Mouse (Mus musculus): ENCODE results near the gene Zswim9. TPM values are rescaled to one million over a fixed set of nuclear protein-coding genes. Genes with fewer than 3 reads are reported as not detected.

Zswim9 gene
- polyA plus RNA-seq, 1 experiment from 2014 or later = 11.6 TPM

GRCm38 (mm10) chr7:13302780-13303179, 24.3 kb upstream of the Zswim9 start:
- Histone ChIP-seq H3K4me2 (replicated peaks; ENCODE audit: low read depth, low read length) (no peak overlapping the region), H3K9me3 (ENCODE audit: control insufficient read depth, low read depth, low read length) (no peaks in the 10 kb centered on the region), H3K9ac (replicated peaks; ENCODE audit: low read depth, low read length) (no peak overlapping the region), H3K4me1 (ENCODE audit: control insufficient read depth, insufficient read depth, low read length) (no peaks in the 10 kb centered on the region), H3K4me3 (ENCODE audit: low read depth, low read length) (no peak overlapping the region), H3K27me3 (ENCODE audit: control insufficient read depth, insufficient read depth, low read length) (no peaks in the 10 kb centered on the region), H3K36me3 (ENCODE audit: control insufficient read depth, insufficient read depth, low read length) (peaks cover 53% of the 10 kb centered on the region), H3K27ac (ENCODE audit: low read length) (no peak overlapping the region)
- WGBS = 87% methylated on average over 2 of the region's 2 CpGs
- no peak for ATAC-seq (ENCODE audit: insufficient number of reproducible peaks, insufficient read depth, low FRiP score, low read depth)

- H3K27me3 ChIP-seq (ENCODE audit: control insufficient read depth, insufficient read depth, low read length) = no peaks in the 10 kb centered on the region
- H3K4me2 ChIP-seq (replicated peaks; ENCODE audit: low read depth, low read length) = no peak overlapping the region
- H3K4me1 ChIP-seq (ENCODE audit: control insufficient read depth, insufficient read depth, low read length) = no peaks in the 10 kb centered on the region
- H3K27ac ChIP-seq (ENCODE audit: low read length) = no peak overlapping the region
- H3K9ac ChIP-seq (replicated peaks; ENCODE audit: low read depth, low read length) = no peak overlapping the region
- ATAC-seq (ENCODE audit: insufficient number of reproducible peaks, insufficient read depth, low FRiP score, low read depth) = no peak
- H3K9me3 ChIP-seq (ENCODE audit: control insufficient read depth, low read depth, low read length) = no peaks in the 10 kb centered on the region
- no peak overlapping the region for H3K4me3 ChIP-seq (ENCODE audit: low read depth, low read length)
- 95% methylated on average over 1 of the region's 1 CpGs for WGBS
- peaks cover 54% of the 10 kb centered on the region for H3K36me3 ChIP-seq (ENCODE audit: control insufficient read depth, insufficient read depth, low read length)
Observed at GRCm38 (mm10) chr7:13301643-13302042, 23.1 kb upstream of the Zswim9 start.

GRCm38 (mm10) chr7:13298821-13299220, 20.3 kb upstream of the Zswim9 start:
- Histone ChIP-seq H3K9ac (replicated peaks; ENCODE audit: low read depth, low read length) (no peak overlapping the region), H3K36me3 (ENCODE audit: control insufficient read depth, insufficient read depth, low read length) (peaks cover 61% of the 10 kb centered on the region), H3K4me3 (ENCODE audit: low read depth, low read length) (no peak overlapping the region), H3K27me3 (ENCODE audit: control insufficient read depth, insufficient read depth, low read length) (no peaks in the 10 kb centered on the region), H3K9me3 (ENCODE audit: control insufficient read depth, low read depth, low read length) (no peaks in the 10 kb centered on the region), H3K27ac (ENCODE audit: low read length) (no peak overlapping the region), H3K4me1 (ENCODE audit: control insufficient read depth, insufficient read depth, low read length) (no peaks in the 10 kb centered on the region), H3K4me2 (replicated peaks; ENCODE audit: low read depth, low read length) (no peak overlapping the region)
- 93% methylated on average over 5 of the region's 5 CpGs for WGBS
- ATAC-seq (ENCODE audit: insufficient number of reproducible peaks, insufficient read depth, low FRiP score, low read depth) = no peak

DNA sequence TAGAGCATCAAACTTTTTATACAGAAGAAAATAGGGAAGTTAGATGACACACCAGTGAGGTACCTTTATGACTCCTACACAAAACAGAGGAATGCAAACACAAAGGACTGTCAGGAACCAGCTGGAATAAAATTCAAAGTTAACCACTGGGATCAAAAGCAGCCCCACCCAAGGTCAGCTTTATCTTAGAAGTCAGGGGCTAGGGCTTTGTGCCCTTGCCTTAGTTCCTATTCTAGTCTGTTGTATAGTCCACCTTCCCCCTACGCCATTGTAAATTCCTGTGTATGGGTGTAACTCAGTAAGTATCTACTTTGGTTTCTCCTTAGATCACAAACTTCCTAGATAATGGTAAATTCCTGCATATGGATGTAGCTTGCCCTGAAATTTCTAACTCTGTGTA, 19.1 kb upstream of the Zswim9 start:
- no peaks in the 10 kb centered on the region for H3K4me1 ChIP-seq (ENCODE audit: control insufficient read depth, insufficient read depth, low read length)
- no peak overlapping the region for H3K27ac ChIP-seq (ENCODE audit: low read length)
- 68% methylated on average over 1 of the region's 1 CpGs for WGBS
- peaks cover 57% of the 10 kb centered on the region; the same call in 1 of the 2 replicates for H3K36me3 ChIP-seq (ENCODE audit: control insufficient read depth, insufficient read depth, low read length)
- no peak overlapping the region for H3K4me2 ChIP-seq (replicated peaks; ENCODE audit: low read depth, low read length)
- no peaks in the 10 kb centered on the region for H3K9me3 ChIP-seq (ENCODE audit: control insufficient read depth, low read depth, low read length)
- ATAC-seq (ENCODE audit: insufficient number of reproducible peaks, insufficient read depth, low FRiP score, low read depth) = no peak
- no peak overlapping the region for H3K4me3 ChIP-seq (ENCODE audit: low read depth, low read length)
- no peaks in the 10 kb centered on the region for H3K27me3 ChIP-seq (ENCODE audit: control insufficient read depth, insufficient read depth, low read length)
- H3K9ac ChIP-seq (replicated peaks; ENCODE audit: low read depth, low read length) = no peak overlapping the region

- no peaks in the 10 kb centered on the region for H3K9me3 ChIP-seq (ENCODE audit: control insufficient read depth, low read depth, low read length)
- H3K36me3 ChIP-seq (ENCODE audit: control insufficient read depth, insufficient read depth, low read length) = peaks cover 52% of the 10 kb centered on the region; the same call in 1 of the 2 replicates
- ATAC-seq (ENCODE audit: insufficient number of reproducible peaks, insufficient read depth, low FRiP score, low read depth) = no peak
- no peak overlapping the region for H3K27ac ChIP-seq (ENCODE audit: low read length)
- no peaks in the 10 kb centered on the region for H3K4me1 ChIP-seq (ENCODE audit: control insufficient read depth, insufficient read depth, low read length)
- H3K9ac ChIP-seq (replicated peaks; ENCODE audit: low read depth, low read length) = no peak overlapping the region
- H3K4me3 ChIP-seq (ENCODE audit: low read depth, low read length) = no peak overlapping the region
- no peak overlapping the region for H3K4me2 ChIP-seq (replicated peaks; ENCODE audit: low read depth, low read length)
- no peaks in the 10 kb centered on the region for H3K27me3 ChIP-seq (ENCODE audit: control insufficient read depth, insufficient read depth, low read length)
- WGBS = 93% methylated on average over 7 of the region's 7 CpGs
Observed at GRCm38 (mm10) chr7:13295256-13295655, 16.7 kb upstream of the Zswim9 start.

DNA sequence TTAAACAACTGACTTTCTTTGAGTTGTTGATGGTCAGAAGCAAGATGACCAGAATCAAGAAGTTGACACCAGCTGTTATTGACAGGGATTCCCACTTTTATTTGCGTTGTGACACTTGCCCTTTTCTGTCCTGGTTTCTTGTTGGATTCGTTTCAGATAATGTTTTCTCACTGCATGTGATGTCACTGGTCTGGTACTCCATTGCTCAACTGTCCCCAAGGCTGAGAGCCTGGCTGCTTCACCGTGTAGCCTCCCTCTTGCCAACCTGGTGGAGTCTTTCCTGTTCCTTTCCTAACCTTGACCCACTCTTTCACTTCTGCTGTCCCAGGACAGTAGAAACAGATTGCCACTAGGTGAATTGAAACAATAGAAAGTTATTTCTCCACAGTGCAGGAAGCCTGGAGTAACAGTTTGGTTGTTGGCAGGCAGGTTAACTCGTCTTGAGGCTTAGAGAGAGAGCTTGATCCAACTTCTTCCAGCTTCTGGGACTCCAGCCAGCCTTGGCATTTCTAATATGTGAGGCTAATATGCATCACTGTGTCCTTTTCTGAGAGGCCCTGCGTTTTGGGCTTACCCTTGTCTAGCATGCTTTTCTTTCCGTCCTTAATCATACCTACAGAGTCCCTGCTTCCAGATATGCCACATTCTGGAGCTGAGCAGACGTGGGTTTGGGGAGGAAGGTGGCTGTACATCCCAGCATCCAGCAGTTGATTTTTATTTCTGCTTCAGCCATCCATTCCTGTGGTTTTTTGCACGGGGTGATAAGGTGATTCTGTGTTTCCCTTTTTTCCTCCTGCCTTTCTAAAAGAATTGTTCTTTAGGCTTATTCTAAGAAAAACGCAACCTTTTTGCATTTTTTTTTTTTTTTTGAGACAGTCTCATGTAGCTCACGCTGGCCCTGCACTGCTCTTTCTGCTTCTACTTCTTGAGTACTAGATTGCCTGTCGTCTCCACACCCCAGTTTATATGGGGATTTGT, 15.6 kb upstream of the Zswim9 start:
- WGBS = 83% methylated on average over 11 of the region's 11 CpGs
- ATAC-seq (ENCODE audit: insufficient number of reproducible peaks, insufficient read depth, low FRiP score, low read depth) = no peak
- H3K27ac ChIP-seq (ENCODE audit: low read length) = no peak overlapping the region
- H3K36me3 ChIP-seq (ENCODE audit: control insufficient read depth, insufficient read depth, low read length) = peaks cover 59% of the 10 kb centered on the region; the same call in 1 of the 2 replicates
- no peaks in the 10 kb centered on the region for H3K4me1 ChIP-seq (ENCODE audit: control insufficient read depth, insufficient read depth, low read length)
- H3K4me2 ChIP-seq (replicated peaks; ENCODE audit: low read depth, low read length) = no peak overlapping the region
- H3K9me3 ChIP-seq (ENCODE audit: control insufficient read depth, low read depth, low read length) = no peaks in the 10 kb centered on the region
- H3K27me3 ChIP-seq (ENCODE audit: control insufficient read depth, insufficient read depth, low read length) = no peaks in the 10 kb centered on the region
- H3K9ac ChIP-seq (replicated peaks; ENCODE audit: low read depth, low read length) = no peak overlapping the region
- H3K4me3 ChIP-seq (ENCODE audit: low read depth, low read length) = no peak overlapping the region

DNA sequence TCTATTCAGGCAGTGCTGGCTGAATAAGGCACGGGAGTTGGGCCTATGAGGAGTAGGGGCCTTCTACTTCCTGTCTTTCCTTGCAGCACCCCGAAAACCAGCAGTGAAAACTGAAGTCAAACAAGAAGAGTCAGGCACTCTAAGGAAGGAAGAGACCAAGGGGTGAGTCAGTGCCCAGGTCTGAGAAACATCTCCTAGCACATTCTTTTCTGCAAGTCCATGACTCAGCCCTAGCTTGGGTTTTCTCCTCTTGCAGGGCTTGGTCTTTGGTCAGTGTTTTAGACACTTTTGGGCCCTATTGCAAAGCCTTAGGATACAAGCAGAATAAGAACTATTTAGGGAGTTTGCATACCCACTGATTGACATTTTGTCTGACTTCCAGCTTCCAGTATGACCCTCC, 12.8 kb upstream of the Zswim9 start:
- Histone ChIP-seq H3K4me3 (ENCODE audit: low read depth, low read length) (no peak overlapping the region), H3K27me3 (ENCODE audit: control insufficient read depth, insufficient read depth, low read length) (no peaks in the 10 kb centered on the region), H3K27ac (ENCODE audit: low read length) (no peak overlapping the region), H3K36me3 (ENCODE audit: control insufficient read depth, insufficient read depth, low read length) (peaks cover 50% of the 10 kb centered on the region), H3K9me3 (ENCODE audit: control insufficient read depth, low read depth, low read length) (no peaks in the 10 kb centered on the region), H3K4me2 (replicated peaks; ENCODE audit: low read depth, low read length) (no peak overlapping the region), H3K4me1 (ENCODE audit: control insufficient read depth, insufficient read depth, low read length) (no peaks in the 10 kb centered on the region), H3K9ac (replicated peaks; ENCODE audit: low read depth, low read length) (no peak overlapping the region)
- no peak for ATAC-seq (ENCODE audit: insufficient number of reproducible peaks, insufficient read depth, low FRiP score, low read depth)
- WGBS = 92% methylated on average over 2 of the region's 2 CpGs

GRCm38 (mm10) chr7:13290041-13290675, 11.6 kb upstream of the Zswim9 start:
- no peak for ATAC-seq (ENCODE audit: insufficient number of reproducible peaks, insufficient read depth, low FRiP score, low read depth)

More at GRCm38 (mm10) chr7:13290041-13290675, 11.6 kb upstream of the Zswim9 start:
- WGBS = 100% methylated on average over 1 of the region's 1 CpGs
- H3K27me3 ChIP-seq (ENCODE audit: control insufficient read depth, insufficient read depth, low read length) = no peaks in the 10 kb centered on the region
- no peaks in the 10 kb centered on the region for H3K4me1 ChIP-seq (ENCODE audit: control insufficient read depth, insufficient read depth, low read length)
- no peaks in the 10 kb centered on the region for H3K9me3 ChIP-seq (ENCODE audit: control insufficient read depth, low read depth, low read length)
- no peak overlapping the region for H3K4me3 ChIP-seq (ENCODE audit: low read depth, low read length)
- no peak overlapping the region for H3K27ac ChIP-seq (ENCODE audit: low read length)
- H3K36me3 ChIP-seq (ENCODE audit: control insufficient read depth, insufficient read depth, low read length) = peaks cover 56% of the 10 kb centered on the region
- H3K4me2 ChIP-seq (replicated peaks; ENCODE audit: low read depth, low read length) = no peak overlapping the region
- H3K9ac ChIP-seq (replicated peaks; ENCODE audit: low read depth, low read length) = no peak overlapping the region
